Comparison of ENCODE assay signal across 21 mouse cellular contexts in the genomic region with DNA sequence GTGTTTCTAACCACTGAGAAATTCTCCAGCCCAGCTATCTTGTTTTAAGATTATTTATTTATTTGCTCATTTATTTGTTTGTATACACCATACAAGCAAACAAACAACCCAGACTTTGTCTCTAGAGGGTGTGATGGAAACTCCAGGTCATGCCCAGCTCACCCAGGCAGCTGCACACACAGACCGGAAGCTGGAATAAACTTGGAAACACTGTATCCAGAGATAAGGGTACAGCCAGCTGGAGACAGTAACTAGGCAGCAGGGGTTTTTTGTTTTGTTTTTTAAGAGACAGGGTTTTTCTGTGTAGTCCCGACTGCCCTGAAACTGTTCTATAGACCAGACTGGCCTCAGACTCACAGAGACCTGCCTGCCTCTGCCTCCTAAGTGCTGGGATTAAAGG. TPM values are rescaled to one million over a fixed set of nuclear protein-coding genes. Genes with fewer than 3 reads are reported as not detected.
A peak's percentile ranks its signal among the peaks of the same experiment; 100 is the strongest.
DNase-seq lines count a peak whose midpoint lies in the region; ATAC-seq and TF ChIP-seq lines count a peak whose summit lies in the region.
"Had no signal": no experiment of that assay in that cellular context is flagged by ENCODE, and none has a peak within 500 bp of the region (broad histone marks: within the 10 kb centered on the region; RNA-seq: fewer than 3 reads in every experiment).

No protein-coding gene starts in this region.

- intact Hi-C loops in heart, adult 2 months (cut with DNase I) = no loop called here

- H3K4me3 ChIP-seq in heart, adult 2 months = no peak overlapping the region
- no peak overlapping the region for H3K4me3 ChIP-seq in hindbrain, embryonic 10.5 days
- no peak overlapping the region for H3K4me3 ChIP-seq in hindbrain, embryonic 14.5 days (replicated peaks; ENCODE audit: low read length)
- H3K4me3 ChIP-seq: embryonic facial prominence, embryonic 12.5 days; forebrain, embryonic 12.5 days; heart, embryonic 15.5 days had no signal

- no peaks in the 10 kb centered on the region for H3K27me3 ChIP-seq in heart, adult 2 months (ENCODE audit: control insufficient read depth, insufficient read depth, low read length)
- peaks cover 13% of the 10 kb centered on the region for H3K27me3 ChIP-seq in hindbrain, embryonic 10.5 days (ENCODE audit: insufficient read depth, poor library complexity, severe bottlenecking)
- no peaks in the 10 kb centered on the region for H3K27me3 ChIP-seq in hindbrain, embryonic 14.5 days (ENCODE audit: control insufficient read depth, insufficient read depth, low read length)
- H3K27me3 ChIP-seq: embryonic facial prominence, embryonic 12.5 days; heart, embryonic 15.5 days had no signal

- no peaks in the 10 kb centered on the region for H3K9me3 ChIP-seq in hindbrain, embryonic 10.5 days
- H3K9me3 ChIP-seq in hindbrain, embryonic 14.5 days (ENCODE audit: control insufficient read depth, low read length) = no peaks in the 10 kb centered on the region
- H3K9me3 ChIP-seq: embryonic facial prominence, embryonic 12.5 days; forebrain, embryonic 12.5 days; heart, embryonic 15.5 days had no signal

- no peak for TF ChIP-seq CTCF in heart, adult 2 months (IDR thresholded peaks at IDR 0.05)

- ATAC-seq in hindbrain, embryonic 14.5 days (ENCODE audit: low FRiP score) = no peak
- ATAC-seq in erythroblast, adult 5-6 weeks (replicated peaks; ENCODE audit: low FRiP score, poor library complexity, severe bottlenecking) = no peak
- ATAC-seq: forebrain, embryonic 16.5 days; hindbrain, embryonic 16.5 days; inflammation-experienced regulatory T-cells, adult 6 months had no signal

- no peak overlapping the region for H3K4me2 ChIP-seq in hindbrain, embryonic 14.5 days (replicated peaks)
- H3K4me2 ChIP-seq: embryonic facial prominence, embryonic 12.5 days; forebrain, embryonic 12.5 days; heart, embryonic 15.5 days had no signal

- no peaks in the 10 kb centered on the region for H3K36me3 ChIP-seq in heart, adult 2 months (ENCODE audit: control insufficient read depth, insufficient read depth, low read length)
- no peaks in the 10 kb centered on the region for H3K36me3 ChIP-seq in hindbrain, embryonic 10.5 days
- H3K36me3 ChIP-seq in hindbrain, embryonic 14.5 days (replicated peaks; ENCODE audit: control insufficient read depth, insufficient read depth) = no peaks in the 10 kb centered on the region
- H3K36me3 ChIP-seq: embryonic facial prominence, embryonic 12.5 days; forebrain, embryonic 12.5 days; heart, embryonic 15.5 days had no signal

- no peaks in the 10 kb centered on the region for H3K79me2 ChIP-seq in heart, adult 2 months (replicated peaks; ENCODE audit: control insufficient read depth, insufficient read depth, low read length)

- 0 out of 2 replicates have a peak, but pooled peaks have one; percentile 37 for TF ChIP-seq EP300 in heart, adult 2 months (IDR thresholded peaks at IDR 0.05; ENCODE audit: insufficient read depth, low read depth, low read length)

- H3K9ac ChIP-seq in heart, adult 2 months (ENCODE audit: low read depth, low read length) = no peak overlapping the region
- no peak overlapping the region for H3K9ac ChIP-seq in hindbrain, embryonic 14.5 days
- H3K9ac ChIP-seq: embryonic facial prominence, embryonic 12.5 days; forebrain, embryonic 12.5 days; heart, embryonic 15.5 days had no signal

- 6% methylated on average over 2 of the region's 2 CpGs for WGBS in heart, adult 2 months
- WGBS in hindbrain, embryonic 10.5 days = 75% methylated on average over 2 of the region's 2 CpGs
- WGBS in hindbrain, embryonic 14.5 days = 60% methylated on average over 2 of the region's 2 CpGs

- no peak overlapping the region for H3K27ac ChIP-seq in heart, adult 2 months
- peak overlapping the region; percentile 69; the same call in 1 of the 2 replicates for H3K27ac ChIP-seq in hindbrain, embryonic 10.5 days
- no peak overlapping the region for H3K27ac ChIP-seq in hindbrain, embryonic 14.5 days
- H3K27ac ChIP-seq: embryonic facial prominence, embryonic 12.5 days; forebrain, embryonic 12.5 days; heart, embryonic 15.5 days had no signal

- no peak for DNase-seq in heart, adult 2 months
- DNase-seq in heart, postnatal 4 days = no peak
- DNase-seq in hindbrain, embryonic 10.5 days (ENCODE audit: low spot score) = no peak
- DNase-seq in hindbrain, embryonic 14.5 days (ENCODE audit: low spot score) = no peak
- peak; percentile 40 for DNase-seq in testis, postnatal 14 days (ENCODE audit: low spot score)
- no peak for DNase-seq in testis, postnatal 10 days (ENCODE audit: low spot score)
- DNase-seq: adrenal gland, postnatal 14 days; cerebellum, adult 11-12 months; cerebellum, adult 9-10 months; cerebellum, postnatal 25 days; gastrocnemius, postnatal 10 days had no signal

- peaks cover 7% of the 10 kb centered on the region; the same call in 1 of the 2 replicates for H3K4me1 ChIP-seq in heart, adult 2 months (ENCODE audit: control insufficient read depth, insufficient read depth, low read length)
- H3K4me1 ChIP-seq in hindbrain, embryonic 10.5 days (replicated peaks) = peaks cover 41% of the 10 kb centered on the region
- no peaks in the 10 kb centered on the region for H3K4me1 ChIP-seq in hindbrain, embryonic 14.5 days (replicated peaks; ENCODE audit: control insufficient read depth, insufficient read depth, low read length)
- H3K4me1 ChIP-seq: embryonic facial prominence, embryonic 12.5 days had no signal

- no peak for TF ChIP-seq POLR2A in heart, adult 2 months (IDR thresholded peaks at IDR 0.05; ENCODE audit: insufficient read depth, low read depth, low read length)

RNA-seq across cellular contexts. Expression of a gene that starts 6.8 kb away (rescaled TPM):
- 10 to 100 TPM; 15.3 to 17.6 TPM for total RNA-seq in heart, adult 2 months (2021)
- polyA plus RNA-seq in heart, adult 2 months (2012; rRNA removed) = 17.7 and 20.4 TPM in 2 replicates
- total RNA-seq in heart, postnatal 4 days (2021) = 10 to 100 TPM; 38.1 to 38.9 TPM
- 35.7 and 40.3 TPM in 2 replicates for polyA plus RNA-seq in hindbrain, embryonic 10.5 days (2016; fragmentation: Nextera tagmentation; extraction: Ambion mirVana)
- 24.5 and 26.7 TPM in 2 replicates for polyA plus RNA-seq in hindbrain, embryonic 14.5 days (2014; fragmentation: Nextera tagmentation; extraction: Ambion mirVana)
- total RNA-seq in erythroblast, adult 5-6 weeks (2015; ENCODE audit: low replicate concordance) = not detected in 2 replicates
- total RNA-seq in erythroblast, adult 5-6 weeks (2017; ENCODE audit: low replicate concordance) = not detected in 2 replicates

RNA-seq across cellular contexts. Expression of a gene that starts 27.6 kb away (rescaled TPM):
- under 1 TPM in 1 of 2 experiments, not detected in 1; 0.10 TPM for total RNA-seq in heart, adult 2 months (2021)
- polyA plus RNA-seq in heart, adult 2 months (2012; rRNA removed) = 0.04 and 0.38 TPM in 2 replicates
- under 1 TPM; 0.24 to 0.32 TPM for total RNA-seq in heart, postnatal 4 days (2021)
- polyA plus RNA-seq in hindbrain, embryonic 10.5 days (2016; fragmentation: Nextera tagmentation; extraction: Ambion mirVana) = 0.12 and 0.24 TPM in 2 replicates
- 0.13 and 0.29 TPM in 2 replicates for polyA plus RNA-seq in hindbrain, embryonic 14.5 days (2014; fragmentation: Nextera tagmentation; extraction: Ambion mirVana)
- not detected in 2 replicates for total RNA-seq in erythroblast, adult 5-6 weeks (2015; ENCODE audit: low replicate concordance)
- not detected in 2 replicates for total RNA-seq in erythroblast, adult 5-6 weeks (2017; ENCODE audit: low replicate concordance)
- total RNA-seq: adrenal gland, adult 18-20 months; adrenal gland, postnatal 14 days; MEL had no signal
- polyA plus RNA-seq: C2C12; forebrain, embryonic 12.5 days had no signal

Comparison
In these comparisons a context has a peak if more than half of its experiments do, and no peak if none do; other contexts are left out.
1. RNA of a gene that starts 6.8 kb away (total RNA-seq): 38.1 to 38.9 TPM in heart, postnatal 4 days and 15.3 to 17.6 TPM in heart, adult 2 months; not detected in erythroblast, adult 5-6 weeks; every median in the first group is over 10 times any median in the second.